Mouse (Mus musculus) liver, adult 2 months (tissue): ENCODE measurements around the gene Upf3b.

ENCODE experiments used
- CTCF ChIP-seq: fragments of 200-500 bp; IDR thresholded peaks from 2 replicates; pipeline ENCODE4 v1.5.1; 2011; ENCODE audit warnings: low read depth, low read length, control low read depth
- POLR2A ChIP-seq: fragments of 200-500 bp; IDR thresholded peaks from 2 replicates; pipeline ENCODE4 v1.6.1; 2011; ENCODE audit warnings: low read length, control low read depth; ENCODE audit not compliant: insufficient read depth; ENCODE audit errors: extremely low read depth

- TF ChIP-seq CTCF (no peak), POLR2A (no peak)
Measured at GRCm38 (mm10) chrX:37119585-37119984, 9.5 kb upstream of the Upf3b start.
